Mouse (Mus musculus) intestine, embryonic 15.5 days (tissue): ENCODE measurements around the gene Errfi1. TPM values are rescaled to one million over a fixed set of nuclear protein-coding genes. Genes with fewer than 3 reads are reported as not detected.
A peak's percentile ranks its signal among the peaks of the same experiment; 100 is the strongest.

Experiments
- ATAC-seq: fragments of 200-750 bp; cut with Nextera tagmentation; 2 replicates; pipeline ENCODE4 v1.8.0; 2017; ENCODE audit warnings: moderate TSS enrichment, moderate library complexity
- H3K27ac ChIP-seq: fragments of 300-500 bp; sonication (generic); 2 replicates; pipeline ENCODE4 v1.5.1; 2015; ENCODE audit warnings: mild to moderate bottlenecking, inconsistent platforms
- H3K27me3 ChIP-seq: fragments of 300-500 bp; sonication (generic); replicated peaks from 2 replicates; pipeline ENCODE4 v1.6.1; 2015; ENCODE audit warnings: inconsistent platforms
- H3K36me3 ChIP-seq: fragments of 300-500 bp; sonication (generic); 2 replicates; pipeline ENCODE4 v1.6.1; 2015; ENCODE audit warnings: inconsistent platforms
- H3K4me1 ChIP-seq: fragments of 300-500 bp; sonication (generic); replicated peaks from 2 replicates; pipeline ENCODE4 v1.6.1; 2015; ENCODE audit warnings: inconsistent platforms
- H3K4me2 ChIP-seq: fragments of 300-500 bp; sonication (generic); replicated peaks from 2 replicates; pipeline ENCODE4 v1.6.1; 2015; ENCODE audit warnings: mild to moderate bottlenecking, inconsistent platforms
- H3K4me3 ChIP-seq: fragments of 300-500 bp; sonication (generic); replicated peaks from 2 replicates; pipeline ENCODE4 v1.5.1; 2015; ENCODE audit warnings: inconsistent platforms
- H3K9ac ChIP-seq: fragments of 300-500 bp; sonication (generic); 2 replicates; pipeline ENCODE4 v1.6.1; 2015; ENCODE audit warnings: inconsistent platforms
- H3K9me3 ChIP-seq: fragments of 300-500 bp; sonication (generic); 2 replicates; pipeline ENCODE4 v1.6.1; 2016; ENCODE audit warnings: inconsistent platforms
- WGBS: fragments of 180-500 bp; shearing (Covaris S2); methylation state at CpG from one replicate; pipeline ENCODE4 v1.1.7; 2015; 5-methylcytosine and 5-hydroxymethylcytosine counted together
- polyA plus RNA-seq: library from polyadenylated mRNA; unstranded; fragments of >200 nt; fragmentation: Nextera tagmentation; extraction: Ambion mirVana; gene quantifications from 2 replicates; pipeline ENCODE4 v1.2.1, GENCODE M21; 2015

The Errfi1 gene
- polyA plus RNA-seq, 1 experiment from 2014 or later: 27.8 TPM

GRCm38 (mm10) chr4:150889273-150889954 is 35.7 kb downstream of the Errfi1 start:
- Histone ChIP-seq H3K27ac (peak overlapping the region; percentile 56), H3K4me3 (no peak overlapping the region), H3K9ac (0 out of 2 replicates have a peak overlapping the region, but pooled peaks have one; percentile 3), H3K4me1 (peaks cover 24% of the 10 kb centered on the region), H3K9me3 (no peaks in the 10 kb centered on the region), H3K27me3 (no peaks in the 10 kb centered on the region), H3K36me3 (no peaks in the 10 kb centered on the region), H3K4me2 (peak overlapping the region; percentile 49)
- 31% methylated on average over 20 of the region's 20 CpGs for WGBS
- ATAC-seq: peak; percentile 77

DNA sequence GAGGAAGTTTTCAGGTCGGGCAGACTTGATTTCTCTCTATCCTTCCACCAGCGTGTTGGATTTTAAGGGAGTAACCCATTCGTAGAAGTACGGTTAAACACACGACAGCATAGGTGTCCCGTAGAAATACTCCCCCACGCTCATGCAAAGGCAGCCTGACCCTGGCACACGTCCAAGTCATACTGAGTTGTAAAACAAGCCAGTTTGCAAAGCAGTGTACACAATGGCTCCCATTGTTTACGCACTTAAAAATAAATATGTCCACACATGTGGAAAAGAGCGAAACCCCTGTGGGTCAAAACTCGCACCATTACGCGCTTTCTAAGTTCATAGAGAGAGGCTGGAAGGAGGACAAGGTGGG is 36.2 kb downstream of the Errfi1 start:
- peaks cover 29% of the 10 kb centered on the region for H3K4me1 ChIP-seq
- H3K27ac ChIP-seq: peak overlapping the region; percentile 56
- H3K9ac ChIP-seq: 0 out of 2 replicates have a peak overlapping the region, but pooled peaks have one; percentile 3
- H3K4me3 ChIP-seq: no peak overlapping the region
- H3K4me2 ChIP-seq: peak overlapping the region; percentile 49
- no peaks in the 10 kb centered on the region for H3K27me3 ChIP-seq
- WGBS: 22% methylated on average over 13 of the region's 13 CpGs
- no peaks in the 10 kb centered on the region for H3K9me3 ChIP-seq
- no peaks in the 10 kb centered on the region for H3K36me3 ChIP-seq
- peak; percentile 75 for ATAC-seq

- Histone ChIP-seq H3K4me3 (no peak overlapping the region), H3K27ac (no peak overlapping the region), H3K36me3 (no peaks in the 10 kb centered on the region), H3K4me1 (peaks cover 38% of the 10 kb centered on the region), H3K27me3 (no peaks in the 10 kb centered on the region), H3K4me2 (no peak overlapping the region), H3K9me3 (no peaks in the 10 kb centered on the region), H3K9ac (no peak overlapping the region)
- no peak for ATAC-seq
- 68% methylated on average over 5 of the region's 5 CpGs for WGBS
Observed at GRCm38 (mm10) chr4:150891308-150891707, 37.6 kb downstream of the Errfi1 start.

GRCm38 (mm10) chr4:150894718-150895501 is 41.2 kb downstream of the Errfi1 start:
- Histone ChIP-seq H3K36me3 (peaks cover 26% of the 10 kb centered on the region), H3K4me2 (no peak overlapping the region), H3K27ac (no peak overlapping the region), H3K4me1 (peaks cover 22% of the 10 kb centered on the region), H3K27me3 (no peaks in the 10 kb centered on the region), H3K4me3 (no peak overlapping the region), H3K9ac (no peak overlapping the region), H3K9me3 (no peaks in the 10 kb centered on the region)
- 65% methylated on average over 8 of the region's 8 CpGs for WGBS
- ATAC-seq: peak; percentile 13; the same call in 1 of the 2 replicates

- H3K27me3 ChIP-seq: no peaks in the 10 kb centered on the region
- ATAC-seq: no peak
Observed at GRCm38 (mm10) chr4:150896896-150897624, 43.3 kb downstream of the Errfi1 start.

GRCm38 (mm10) chr4:150898716-150899365 is 45.1 kb downstream of the Errfi1 start:
- Histone ChIP-seq H3K4me2 (no peak overlapping the region), H3K4me1 (peaks cover 17% of the 10 kb centered on the region), H3K9me3 (no peaks in the 10 kb centered on the region), H3K9ac (no peak overlapping the region), H3K27ac (no peak overlapping the region), H3K4me3 (no peak overlapping the region), H3K36me3 (peaks cover 56% of the 10 kb centered on the region), H3K27me3 (no peaks in the 10 kb centered on the region)
- 54% methylated on average over 13 of the region's 13 CpGs for WGBS
- peak; percentile 64 for ATAC-seq

More at GRCm38 (mm10) chr4:150896896-150897624, 43.3 kb downstream of the Errfi1 start:
- Histone ChIP-seq H3K9me3 (no peaks in the 10 kb centered on the region), H3K36me3 (peaks cover 41% of the 10 kb centered on the region), H3K4me1 (peaks cover 17% of the 10 kb centered on the region), H3K4me3 (no peak overlapping the region), H3K27ac (no peak overlapping the region), H3K9ac (no peak overlapping the region), H3K4me2 (no peak overlapping the region)
- 92% methylated on average over 26 of the region's 26 CpGs for WGBS

DNA sequence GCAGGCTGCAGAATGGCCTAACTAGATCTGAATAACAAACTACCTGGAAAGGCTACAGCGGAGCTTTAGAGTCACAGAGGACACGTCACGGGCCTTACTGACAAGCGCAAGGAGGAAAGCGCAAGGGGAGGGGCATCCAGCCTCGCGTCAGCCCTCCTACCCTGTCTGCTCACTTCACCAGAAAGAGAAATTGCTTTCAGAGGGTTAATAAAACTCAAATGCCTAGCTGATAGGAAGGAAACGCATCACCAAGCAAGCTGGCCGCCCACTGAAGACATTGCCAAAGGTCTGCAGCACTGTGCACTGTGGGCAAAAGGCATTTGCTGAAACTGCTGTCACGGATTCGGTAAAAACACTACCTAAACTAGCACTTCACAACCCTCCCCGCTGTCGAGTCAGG is 46.8 kb downstream of the Errfi1 start:
- 93% methylated on average over 13 of the region's 13 CpGs for WGBS
- Histone ChIP-seq H3K4me3 (no peak overlapping the region), H3K36me3 (peaks cover 60% of the 10 kb centered on the region)

DNA sequence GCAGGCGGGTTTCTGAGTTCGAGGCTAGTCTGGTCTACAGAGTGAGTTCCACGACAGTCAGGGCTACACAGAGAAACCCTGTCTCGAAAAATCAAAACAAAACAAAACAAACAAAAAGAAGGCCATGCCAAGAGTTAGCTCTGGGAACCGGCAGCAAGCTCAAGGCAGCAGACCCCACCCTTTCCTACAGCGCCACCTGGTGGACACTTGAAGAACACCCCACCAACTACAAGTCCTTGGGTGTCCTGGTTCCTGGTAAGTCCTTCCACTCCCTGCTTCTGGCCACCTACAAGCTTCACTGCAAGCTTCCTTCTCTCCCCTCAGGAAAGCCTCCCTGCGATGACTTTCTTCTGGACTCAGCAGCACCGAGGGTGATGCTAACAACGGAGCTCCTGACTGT is 47.9 kb downstream of the Errfi1 start:
- 52% methylated on average over 9 of the region's 9 CpGs for WGBS
- Histone ChIP-seq H3K9ac (no peak overlapping the region), H3K27ac (no peak overlapping the region), H3K4me3 (no peak overlapping the region), H3K9me3 (no peaks in the 10 kb centered on the region), H3K36me3 (peaks cover 62% of the 10 kb centered on the region), H3K4me2 (no peak overlapping the region), H3K27me3 (no peaks in the 10 kb centered on the region), H3K4me1 (no peaks in the 10 kb centered on the region)
- ATAC-seq: peak; percentile 19; the same call in 1 of the 2 replicates

More for the DNA sequence above, 46.8 kb downstream of the Errfi1 start:
- no peak overlapping the region for H3K4me2 ChIP-seq
- peaks cover 5% of the 10 kb centered on the region for H3K4me1 ChIP-seq
- no peaks in the 10 kb centered on the region for H3K9me3 ChIP-seq
- H3K27ac ChIP-seq: no peak overlapping the region
- ATAC-seq: no peak
- no peaks in the 10 kb centered on the region for H3K27me3 ChIP-seq
- H3K9ac ChIP-seq: no peak overlapping the region

DNA sequence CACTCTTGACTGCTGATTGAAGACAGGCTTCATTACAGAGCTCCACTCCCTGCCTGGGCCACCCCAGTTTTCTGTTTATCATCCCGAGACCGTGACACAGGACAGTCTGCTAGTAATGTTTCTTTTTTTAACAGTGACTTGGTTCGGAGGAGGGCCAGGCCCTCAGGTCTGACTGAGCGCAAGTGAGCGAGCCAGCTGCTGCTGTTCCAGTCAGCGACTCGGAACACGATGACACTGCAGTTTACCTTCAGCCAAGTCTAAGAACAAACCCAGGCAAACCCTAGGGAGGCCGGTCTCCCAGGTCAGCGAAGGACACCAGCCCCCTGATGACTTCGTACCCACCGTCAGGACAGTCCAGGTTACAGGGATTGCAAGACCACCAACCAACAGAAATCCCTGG is 48.3 kb downstream of the Errfi1 start:
- Histone ChIP-seq H3K4me3 (no peak overlapping the region), H3K36me3 (peaks cover 57% of the 10 kb centered on the region), H3K9ac (no peak overlapping the region), H3K27me3 (no peaks in the 10 kb centered on the region), H3K27ac (no peak overlapping the region), H3K9me3 (no peaks in the 10 kb centered on the region), H3K4me1 (no peaks in the 10 kb centered on the region), H3K4me2 (no peak overlapping the region)
- WGBS: 83% methylated on average over 12 of the region's 12 CpGs
- ATAC-seq: no peak

DNA sequence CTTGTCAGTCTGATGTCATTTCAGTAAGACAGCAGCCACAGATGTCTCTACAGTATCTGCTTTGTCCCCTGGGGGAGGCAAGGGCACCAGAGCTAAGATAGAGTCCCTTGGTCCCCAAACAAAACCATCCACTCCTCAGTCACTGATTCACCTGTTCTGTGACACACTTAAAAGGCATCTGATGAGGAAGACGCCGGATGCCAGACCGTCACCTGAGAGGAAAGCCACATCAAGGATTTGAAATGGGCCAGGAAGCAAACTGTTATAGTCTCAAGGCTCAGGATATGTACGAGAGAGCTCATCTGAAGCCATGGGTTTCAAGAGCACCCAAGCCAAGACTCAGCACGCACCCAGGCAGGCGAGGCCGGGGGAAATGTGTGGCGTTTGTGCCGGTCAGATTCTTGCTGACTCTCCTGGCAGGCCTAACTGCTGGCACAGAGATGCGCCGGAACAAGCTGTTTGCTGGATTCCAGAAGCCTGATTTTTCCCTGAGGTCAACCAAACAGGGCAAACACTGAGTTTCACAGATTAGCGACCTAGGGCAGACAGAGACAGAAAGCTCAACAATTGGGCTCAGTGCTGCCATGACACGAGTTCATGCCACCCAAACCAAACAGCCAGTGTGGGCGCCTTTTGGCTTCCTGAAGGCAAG is 49.5 kb downstream of the Errfi1 start:
- Histone ChIP-seq H3K4me3 (no peak overlapping the region), H3K9ac (no peak overlapping the region), H3K27me3 (no peaks in the 10 kb centered on the region), H3K27ac (no peak overlapping the region), H3K4me2 (no peak overlapping the region), H3K36me3 (peaks cover 47% of the 10 kb centered on the region), H3K4me1 (0 out of 2 replicates have a peak, but pooled peaks cover under 1% of the 10 kb centered on the region), H3K9me3 (no peaks in the 10 kb centered on the region)
- no peak for ATAC-seq
- whole genome bisulfite sequencing: 92% methylated on average over 14 of the region's 14 CpGs

GRCm38 (mm10) chr4:150907099-150907498 is 53.4 kb downstream of the Errfi1 start:
- Histone ChIP-seq H3K4me3 (no peak overlapping the region), H3K4me2 (no peak overlapping the region), H3K27ac (no peak overlapping the region), H3K4me1 (0 out of 2 replicates have a peak, but pooled peaks cover 4% of the 10 kb centered on the region), H3K27me3 (no peaks in the 10 kb centered on the region), H3K9me3 (no peaks in the 10 kb centered on the region), H3K36me3 (peaks cover 24% of the 10 kb centered on the region), H3K9ac (no peak overlapping the region)
- 96% methylated on average over 8 of the region's 8 CpGs for WGBS
- ATAC-seq: no peak
